Mouse (Mus musculus): ENCODE data around the gene Timd4. TPM values are rescaled to one million over a fixed set of nuclear protein-coding genes. Genes with fewer than 3 reads are reported as not detected.

Gene Timd4
- 0.34 to 0.69 TPM (median 0.52 TPM) in 3 of 4 replicates, not detected in the other for total RNA-seq (2023)

DNA sequence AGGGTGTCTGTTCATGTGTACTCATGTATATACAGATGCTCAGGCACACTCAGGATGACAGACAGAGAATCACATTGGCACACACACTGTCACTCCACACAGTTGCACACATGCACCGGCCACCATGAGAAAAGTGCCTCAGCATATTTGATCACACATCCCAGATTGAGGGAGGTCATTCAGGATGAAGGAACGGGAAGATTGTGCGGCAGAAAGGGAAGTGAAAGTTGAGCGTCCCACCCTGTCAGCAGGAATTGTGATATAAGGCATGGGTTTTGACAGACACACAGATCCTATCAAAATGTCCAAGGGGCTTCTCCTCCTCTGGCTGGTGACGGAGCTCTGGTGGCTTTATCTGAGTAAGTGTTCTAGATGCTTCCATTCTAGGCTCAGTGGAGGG is at the start of gene Timd4:
TSS of gene Timd4 (plus strand) at position 290 of the 400 bp plus-strand sequence.

Other genes starting within 250 kb of the Timd4 start
- not detected in 4 replicates for gene BC053393, start 239.3 kb upstream of the Timd4 start, total RNA-seq (2023)
- not detected in 4 replicates for gene Dppa1, start 181.5 kb upstream of the Timd4 start, total RNA-seq (2023)
- gene Timd2, start 103.7 kb upstream of the Timd4 start, total RNA-seq (2023) = 2.7 to 6.5 TPM (median 3.5 TPM) in 4 replicates
- 11.1 to 13.7 TPM (median 12.1 TPM) in 4 replicates for gene Havcr1, start 75.7 kb upstream of the Timd4 start, total RNA-seq (2023)

All from B cell, adult 62 days (primary cell).